Mouse (Mus musculus) limb, embryonic 14.5 days (tissue): Measurements from ENCODE around the gene Hic2. TPM values are rescaled to one million over a fixed set of nuclear protein-coding genes. Genes with fewer than 3 reads are reported as not detected.
"Not testable (repeated sequence)": the region's sequence is repeated elsewhere in the genome, so short reads cannot be mapped to it uniquely, and the experiment has no call there.

ENCODE experiments used
- ATAC-seq: fragments of 200-750 bp; cut with Nextera tagmentation; 2 replicates; pipeline ENCODE4 v1.8.0; 2017; ENCODE audit warnings: low read depth, moderate number of reproducible peaks, moderate TSS enrichment; ENCODE audit not compliant: low FRiP score
- DNase-seq: peaks from one replicate; pipeline ENCODE4 v3.0.0-alpha.2; 2015; ENCODE audit warnings: low spot score
- H3K27ac ChIP-seq: fragments of 300-500 bp; sonication (generic); replicated peaks from 2 replicates; pipeline ENCODE4 v1.5.1; 2014; ENCODE audit warnings: low read depth, mild to moderate bottlenecking, low read length, moderate library complexity, mixed read lengths
- H3K27me3 ChIP-seq: fragments of 300-500 bp; sonication (generic); 2 replicates; pipeline ENCODE4 v1.6.1; 2014; ENCODE audit warnings: low read length, mixed read lengths; ENCODE audit not compliant: control insufficient read depth, insufficient read depth
- H3K36me3 ChIP-seq: fragments of 300-500 bp; sonication (generic); 2 replicates; pipeline ENCODE4 v1.6.1; 2014; ENCODE audit warnings: mild to moderate bottlenecking, low read length, moderate library complexity, mixed read lengths; ENCODE audit not compliant: control insufficient read depth, insufficient read depth
- H3K4me1 ChIP-seq: fragments of 300-500 bp; sonication (generic); 2 replicates; pipeline ENCODE4 v1.6.1; 2014; ENCODE audit warnings: antibody characterized with exemption, low read length, mixed read lengths; ENCODE audit not compliant: control insufficient read depth, insufficient read depth
- H3K4me2 ChIP-seq: fragments of 300-500 bp; sonication (generic); replicated peaks from 2 replicates; pipeline ENCODE4 v1.6.1; 2014; ENCODE audit warnings: low read depth, mild to moderate bottlenecking, low read length, moderate library complexity; ENCODE audit not compliant: severe bottlenecking
- H3K4me3 ChIP-seq: fragments of 300-500 bp; sonication (generic); replicated peaks from 2 replicates; pipeline ENCODE4 v1.5.1; 2014; ENCODE audit warnings: low read length
- H3K9ac ChIP-seq: fragments of 300-500 bp; sonication (generic); 2 replicates; pipeline ENCODE4 v1.6.1; 2014; ENCODE audit warnings: mild to moderate bottlenecking, low read depth, low read length, moderate library complexity; ENCODE audit not compliant: severe bottlenecking
- H3K9me3 ChIP-seq: fragments of 300-500 bp; sonication (generic); 2 replicates; pipeline ENCODE4 v1.6.1; 2016; ENCODE audit warnings: low read length; ENCODE audit not compliant: control insufficient read depth
- POLR2A ChIP-seq: fragments of 200-500 bp; IDR thresholded peaks from 2 replicates; pipeline ENCODE4 v1.8.0; 2012; ENCODE audit warnings: inconsistent platforms, mild to moderate bottlenecking, moderate library complexity, borderline replicate concordance; ENCODE audit not compliant: insufficient read depth, insufficient read length; ENCODE audit errors: extremely low read depth
- WGBS: fragments of 180-500 bp; shearing (Covaris S2); extraction: QIAGEN DNeasy Blood & Tissue Kit; methylation state at CpG from one replicate; pipeline ENCODE4 v1.1.7; 2014; 5-methylcytosine and 5-hydroxymethylcytosine counted together
- polyA plus RNA-seq, 2 experiments: library from polyadenylated mRNA; depleted of rRNA in 1 of 2; stranded (reverse) in 1 of 2; unstranded in 1 of 2; fragments of >200 nt; fragmentation: Nextera tagmentation in 1 of 2; extraction: Ambion mirVana in 1 of 2; gene quantifications; 2 replicates each; pipeline versions ENCODE4 v1.2.1 to v1.2.3; 2012 to 2014

Gene Hic2
- polyA plus RNA-seq, 2 experiments = 4.6 to 7.8 TPM

DNA sequence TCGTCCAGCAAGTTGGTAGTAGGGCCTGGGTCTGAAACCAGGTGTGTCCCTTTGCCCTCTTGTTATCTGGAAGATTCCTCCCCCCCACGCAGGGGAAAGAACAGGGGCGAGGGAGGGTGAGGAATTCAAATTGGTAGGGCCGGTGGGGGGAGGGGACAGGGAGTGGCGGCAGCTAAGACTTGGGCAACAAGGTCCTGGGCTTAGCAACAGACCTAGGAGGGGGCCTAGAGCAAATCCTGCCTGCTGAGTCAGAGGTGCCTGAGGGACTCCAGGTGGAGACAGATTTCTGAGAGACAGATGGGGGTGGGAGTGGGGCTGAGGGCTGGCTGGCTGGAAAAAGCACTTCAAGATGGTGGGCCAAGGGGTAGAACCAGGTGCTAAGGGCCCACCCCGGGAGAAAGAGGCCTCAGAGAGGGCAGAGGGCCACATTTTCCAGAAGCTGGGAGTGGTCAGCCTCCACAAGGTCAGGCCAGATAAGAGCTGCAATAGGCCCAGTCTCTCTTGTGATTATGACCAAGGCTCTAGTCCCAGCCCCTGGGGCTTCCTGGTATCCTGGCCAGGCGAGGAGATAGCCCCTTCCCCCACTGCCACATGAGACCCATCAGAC is 13.1 kb upstream of the Hic2 start:
- no peak for DNase-seq
- Histone ChIP-seq H3K9me3 (no peaks in the 10 kb centered on the region), H3K4me2 (no peak overlapping the region), H3K4me1 (no peaks in the 10 kb centered on the region), H3K9ac (no peak overlapping the region), H3K4me3 (no peak overlapping the region), H3K27me3 (no peaks in the 10 kb centered on the region), H3K36me3 (no peaks in the 10 kb centered on the region), H3K27ac (no peak overlapping the region)
- TF ChIP-seq POLR2A = no peak
- ATAC-seq = no peak
- WGBS = 21% methylated on average over 7 of the region's 7 CpGs

- Histone ChIP-seq H3K27me3 (no peaks in the 10 kb centered on the region), H3K27ac (no peak overlapping the region), H3K4me2 (no peak overlapping the region), H3K9ac (no peak overlapping the region), H3K36me3 (no peaks in the 10 kb centered on the region), H3K4me1 (no peaks in the 10 kb centered on the region), H3K9me3 (no peaks in the 10 kb centered on the region), H3K4me3 (no peak overlapping the region)
- DNase-seq (peak; percentile 80), ATAC-seq (peak; percentile 100)
- TF ChIP-seq POLR2A = no peak
- 35% methylated on average over 25 of the region's 25 CpGs for WGBS
Measured at GRCm38 (mm10) chr16:17222197-17222596, 11.2 kb upstream of the Hic2 start.

DNA sequence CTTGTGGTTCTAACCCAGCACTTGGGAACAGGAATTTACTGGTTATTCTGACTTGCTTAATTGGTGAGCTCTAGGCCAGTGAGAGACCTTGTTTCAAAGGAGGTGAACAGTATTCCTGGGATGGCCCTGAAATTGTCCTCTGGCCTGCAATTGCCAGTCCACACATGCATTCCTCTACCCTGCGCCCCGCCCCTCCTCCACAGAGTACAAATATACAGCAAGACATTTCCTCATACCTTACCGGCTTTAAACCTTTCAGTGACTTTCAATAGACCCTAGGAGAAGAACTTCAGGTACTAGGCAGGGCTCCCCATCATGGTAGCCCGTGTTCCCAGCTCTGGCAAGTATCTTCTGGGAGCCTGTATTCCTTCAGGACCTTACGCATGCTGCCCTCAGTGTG is 7.8 kb upstream of the Hic2 start:
- Histone ChIP-seq H3K9me3 (no peaks in the 10 kb centered on the region), H3K4me1 (no peaks in the 10 kb centered on the region), H3K27me3 (no peaks in the 10 kb centered on the region), H3K9ac (no peak overlapping the region), H3K36me3 (no peaks in the 10 kb centered on the region), H3K27ac (no peak overlapping the region), H3K4me2 (no peak overlapping the region), H3K4me3 (no peak overlapping the region)
- no peak for DNase-seq
- no peak for ATAC-seq
- TF ChIP-seq POLR2A = no peak
- WGBS = 86% methylated on average over 5 of the region's 5 CpGs

GRCm38 (mm10) chr16:17226496-17226895 is 6.9 kb upstream of the Hic2 start:
- DNase-seq (no peak), ATAC-seq (no peak)
- Histone ChIP-seq H3K27ac (no peak overlapping the region), H3K9ac (no peak overlapping the region), H3K27me3 (no peaks in the 10 kb centered on the region), H3K9me3 (no peaks in the 10 kb centered on the region), H3K36me3 (no peaks in the 10 kb centered on the region), H3K4me1 (no peaks in the 10 kb centered on the region), H3K4me3 (no peak overlapping the region), H3K4me2 (no peak overlapping the region)
- TF ChIP-seq POLR2A = no peak

DNA sequence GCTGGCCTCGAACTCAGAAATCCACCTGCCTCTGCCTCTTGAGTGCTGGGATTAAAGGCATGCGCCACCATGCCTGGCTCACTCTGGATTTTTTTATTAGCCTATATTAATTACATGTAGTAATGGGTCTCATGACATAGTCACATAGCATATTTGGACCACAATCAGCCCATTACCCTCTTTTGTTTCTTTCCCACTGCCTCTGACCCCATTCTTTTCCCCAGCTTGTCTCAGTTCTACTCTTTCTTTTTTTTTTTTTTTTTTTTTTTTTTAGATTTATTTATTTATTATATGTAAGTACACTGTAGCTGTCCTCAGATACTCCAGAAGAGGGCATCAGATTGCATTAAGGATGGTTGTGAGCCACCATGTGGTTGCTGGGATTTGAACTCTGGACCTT is 1.8 kb upstream of the Hic2 start:
- ATAC-seq = not testable (repeated sequence)

GRCm38 (mm10) chr16:17233702-17234498 is 528 bp downstream of the Hic2 start:
- no peak for TF ChIP-seq POLR2A
- Histone ChIP-seq H3K9me3 (no peaks in the 10 kb centered on the region), H3K27ac (peak overlapping the region; percentile 89), H3K4me3 (peak overlapping the region; percentile 74), H3K4me2 (peak overlapping the region; percentile 71), H3K36me3 (no peaks in the 10 kb centered on the region), H3K4me1 (peaks cover 26% of the 10 kb centered on the region), H3K27me3 (no peaks in the 10 kb centered on the region), H3K9ac (peak overlapping the region; percentile 85)
- WGBS = 0% methylated on average over 27 of the region's 62 CpGs
- ATAC-seq (peak; percentile 69), DNase-seq (peak; percentile 58)

More for the DNA sequence above, 1.8 kb upstream of the Hic2 start:
- H3K27me3 ChIP-seq, H3K4me2 ChIP-seq, H3K27ac ChIP-seq, DNase-seq, H3K9ac ChIP-seq, H3K4me3 ChIP-seq, H3K9me3 ChIP-seq, H3K36me3 ChIP-seq: not testable (repeated sequence)
- H3K4me1 ChIP-seq = peaks cover 20% of the 10 kb centered on the region
- WGBS = 87% methylated on average over 2 of the region's 2 CpGs
